Mouse (Mus musculus) limb, embryonic 14.5 days (tissue): ENCODE results near the gene Noxa1. TPM values are rescaled to one million over a fixed set of nuclear protein-coding genes. Genes with fewer than 3 reads are reported as not detected.
A peak's percentile ranks its signal among the peaks of the same experiment; 100 is the strongest.

ENCODE experiments used
- ATAC-seq: fragments of 200-750 bp; cut with Nextera tagmentation; 2 replicates; pipeline ENCODE4 v1.8.0; 2017; ENCODE audit warnings: low read depth, moderate number of reproducible peaks, moderate TSS enrichment; ENCODE audit not compliant: low FRiP score
- DNase-seq: peaks from one replicate; pipeline ENCODE4 v3.0.0-alpha.2; 2015; ENCODE audit warnings: low spot score
- H3K27ac ChIP-seq: fragments of 300-500 bp; sonication (generic); replicated peaks from 2 replicates; pipeline ENCODE4 v1.5.1; 2014; ENCODE audit warnings: low read depth, mild to moderate bottlenecking, low read length, moderate library complexity, mixed read lengths
- H3K27me3 ChIP-seq: fragments of 300-500 bp; sonication (generic); 2 replicates; pipeline ENCODE4 v1.6.1; 2014; ENCODE audit warnings: low read length, mixed read lengths; ENCODE audit not compliant: control insufficient read depth, insufficient read depth
- H3K36me3 ChIP-seq: fragments of 300-500 bp; sonication (generic); 2 replicates; pipeline ENCODE4 v1.6.1; 2014; ENCODE audit warnings: mild to moderate bottlenecking, low read length, moderate library complexity, mixed read lengths; ENCODE audit not compliant: control insufficient read depth, insufficient read depth
- H3K4me1 ChIP-seq: fragments of 300-500 bp; sonication (generic); 2 replicates; pipeline ENCODE4 v1.6.1; 2014; ENCODE audit warnings: antibody characterized with exemption, low read length, mixed read lengths; ENCODE audit not compliant: control insufficient read depth, insufficient read depth
- H3K4me2 ChIP-seq: fragments of 300-500 bp; sonication (generic); replicated peaks from 2 replicates; pipeline ENCODE4 v1.6.1; 2014; ENCODE audit warnings: low read depth, mild to moderate bottlenecking, low read length, moderate library complexity; ENCODE audit not compliant: severe bottlenecking
- H3K4me3 ChIP-seq: fragments of 300-500 bp; sonication (generic); replicated peaks from 2 replicates; pipeline ENCODE4 v1.5.1; 2014; ENCODE audit warnings: low read length
- H3K9ac ChIP-seq: fragments of 300-500 bp; sonication (generic); 2 replicates; pipeline ENCODE4 v1.6.1; 2014; ENCODE audit warnings: mild to moderate bottlenecking, low read depth, low read length, moderate library complexity; ENCODE audit not compliant: severe bottlenecking
- H3K9me3 ChIP-seq: fragments of 300-500 bp; sonication (generic); 2 replicates; pipeline ENCODE4 v1.6.1; 2016; ENCODE audit warnings: low read length; ENCODE audit not compliant: control insufficient read depth
- POLR2A ChIP-seq: fragments of 200-500 bp; IDR thresholded peaks from 2 replicates; pipeline ENCODE4 v1.8.0; 2012; ENCODE audit warnings: inconsistent platforms, mild to moderate bottlenecking, moderate library complexity, borderline replicate concordance; ENCODE audit not compliant: insufficient read depth, insufficient read length; ENCODE audit errors: extremely low read depth
- WGBS: fragments of 180-500 bp; shearing (Covaris S2); extraction: QIAGEN DNeasy Blood & Tissue Kit; methylation state at CpG from one replicate; pipeline ENCODE4 v1.1.7; 2014; 5-methylcytosine and 5-hydroxymethylcytosine counted together
- polyA plus RNA-seq, 2 experiments: library from polyadenylated mRNA; depleted of rRNA in 1 of 2; stranded (reverse) in 1 of 2; unstranded in 1 of 2; fragments of >200 nt; fragmentation: Nextera tagmentation in 1 of 2; extraction: Ambion mirVana in 1 of 2; gene quantifications; 2 replicates each; pipeline versions ENCODE4 v1.2.1 to v1.2.3; 2012 to 2014

Noxa1 gene
- polyA plus RNA-seq, 2 experiments: 0.13 to 0.15 TPM

- no peaks in the 10 kb centered on the region for H3K9me3 ChIP-seq
- no peak for ATAC-seq
- H3K9ac ChIP-seq: peak overlapping the region; percentile 79
- no peak for DNase-seq
- peaks cover 9% of the 10 kb centered on the region for H3K4me1 ChIP-seq
- H3K27me3 ChIP-seq: no peaks in the 10 kb centered on the region
- peak overlapping the region; percentile 77 for H3K4me2 ChIP-seq
- H3K27ac ChIP-seq: no peak overlapping the region
- H3K36me3 ChIP-seq: peaks cover 35% of the 10 kb centered on the region
- 88% methylated on average over 21 of the region's 21 CpGs for WGBS
- TF ChIP-seq POLR2A: no peak
- H3K4me3 ChIP-seq: peak overlapping the region; percentile 77
Measured at GRCm38 (mm10) chr2:25055409-25056155, 39.4 kb downstream of the Noxa1 start.

- ATAC-seq (no peak), DNase-seq (no peak)
- H3K9me3 ChIP-seq: no peaks in the 10 kb centered on the region
- H3K27me3 ChIP-seq: no peaks in the 10 kb centered on the region
- H3K9ac ChIP-seq: peak overlapping the region; percentile 79
- WGBS: 70% methylated on average over 2 of the region's 2 CpGs
- no peak for TF ChIP-seq POLR2A
- H3K36me3 ChIP-seq: peaks cover 29% of the 10 kb centered on the region
- peak overlapping the region; percentile 77 for H3K4me2 ChIP-seq
- H3K4me3 ChIP-seq: peak overlapping the region; percentile 77
- no peak overlapping the region for H3K27ac ChIP-seq
- peaks cover 9% of the 10 kb centered on the region for H3K4me1 ChIP-seq
Measured at GRCm38 (mm10) chr2:25055068-25055405, 39.9 kb downstream of the Noxa1 start.

GRCm38 (mm10) chr2:25054221-25055067 is 40.5 kb downstream of the Noxa1 start, which contains the start of gene Nsmf:
TSS of gene Nsmf (plus strand) at chr2:25054355.
- 8% methylated on average over 30 of the region's 47 CpGs for WGBS
- DNase-seq (peak; percentile 84), ATAC-seq (peak; percentile 90)
- no peaks in the 10 kb centered on the region for H3K9me3 ChIP-seq
- peak; percentile 65; the same call in 1 of the 2 replicates for TF ChIP-seq POLR2A
- peaks cover 23% of the 10 kb centered on the region; the same call in 1 of the 2 replicates for H3K36me3 ChIP-seq
- no peak within 1 kb of the TSS for H3K27ac ChIP-seq
- H3K4me2 ChIP-seq: peak within 1 kb of the TSS; percentile 77
- H3K27me3 ChIP-seq: no peaks in the 10 kb centered on the region
- peak within 1 kb of the TSS; percentile 79 for H3K9ac ChIP-seq
- H3K4me3 ChIP-seq: peak within 1 kb of the TSS; percentile 77
- peaks cover 9% of the 10 kb centered on the region for H3K4me1 ChIP-seq

GRCm38 (mm10) chr2:25053101-25053500 is 41.8 kb downstream of the Noxa1 start:
- H3K4me2 ChIP-seq: no peak overlapping the region
- H3K4me1 ChIP-seq: peaks cover 9% of the 10 kb centered on the region
- peaks cover 12% of the 10 kb centered on the region; the same call in 1 of the 2 replicates for H3K36me3 ChIP-seq
- no peaks in the 10 kb centered on the region for H3K9me3 ChIP-seq
- no peak for DNase-seq
- TF ChIP-seq POLR2A: no peak
- no peak overlapping the region for H3K9ac ChIP-seq
- WGBS: 91% methylated on average over 6 of the region's 6 CpGs
- H3K27me3 ChIP-seq: no peaks in the 10 kb centered on the region
- no peak overlapping the region for H3K4me3 ChIP-seq
- ATAC-seq: no peak
- H3K27ac ChIP-seq: no peak overlapping the region

DNA sequence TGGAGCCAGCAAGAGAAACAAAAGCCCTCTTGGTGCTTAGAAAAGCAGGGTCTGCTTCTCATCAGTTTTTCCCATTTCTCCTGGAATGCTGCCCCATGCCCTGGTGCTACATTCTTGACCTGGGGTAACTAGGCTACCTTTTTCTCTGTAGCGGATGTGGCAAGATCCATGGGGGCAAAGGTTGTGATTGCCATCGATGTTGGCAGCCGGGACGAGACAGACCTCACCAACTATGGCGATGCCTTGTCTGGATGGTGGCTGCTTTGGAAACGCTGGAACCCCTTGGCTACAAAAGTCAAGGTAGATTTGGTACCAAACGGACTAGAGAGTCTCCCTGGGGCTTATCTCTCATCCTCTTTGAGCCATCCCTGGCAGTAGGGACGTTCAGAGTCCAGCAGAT is 43.5 kb downstream of the Noxa1 start:
- Histone ChIP-seq H3K4me2 (no peak overlapping the region), H3K9me3 (no peaks in the 10 kb centered on the region), H3K9ac (no peak overlapping the region), H3K36me3 (no peaks in the 10 kb centered on the region; the same call in 1 of the 2 replicates), H3K4me3 (no peak overlapping the region), H3K27me3 (no peaks in the 10 kb centered on the region), H3K27ac (no peak overlapping the region), H3K4me1 (peaks cover 9% of the 10 kb centered on the region)
- no peak for TF ChIP-seq POLR2A
- DNase-seq: no peak
- no peak for ATAC-seq
- WGBS: 84% methylated on average over 8 of the region's 8 CpGs
